Mouse (Mus musculus) frontal cortex, postnatal 25 days (tissue): ENCODE results near the gene Eif1.
A peak's percentile ranks its signal among the peaks of the same experiment; 100 is the strongest.
"Not testable (repeated sequence)": the region's sequence is repeated elsewhere in the genome, so short reads cannot be mapped to it uniquely, and the experiment has no call there.

Experiments used
- DNase-seq, 2 experiments: peaks; one replicate each; pipeline ENCODE4 v3.0.0; 2022; ENCODE audit warnings: low spot score in 2 of 2

Eif1 gene

DNA sequence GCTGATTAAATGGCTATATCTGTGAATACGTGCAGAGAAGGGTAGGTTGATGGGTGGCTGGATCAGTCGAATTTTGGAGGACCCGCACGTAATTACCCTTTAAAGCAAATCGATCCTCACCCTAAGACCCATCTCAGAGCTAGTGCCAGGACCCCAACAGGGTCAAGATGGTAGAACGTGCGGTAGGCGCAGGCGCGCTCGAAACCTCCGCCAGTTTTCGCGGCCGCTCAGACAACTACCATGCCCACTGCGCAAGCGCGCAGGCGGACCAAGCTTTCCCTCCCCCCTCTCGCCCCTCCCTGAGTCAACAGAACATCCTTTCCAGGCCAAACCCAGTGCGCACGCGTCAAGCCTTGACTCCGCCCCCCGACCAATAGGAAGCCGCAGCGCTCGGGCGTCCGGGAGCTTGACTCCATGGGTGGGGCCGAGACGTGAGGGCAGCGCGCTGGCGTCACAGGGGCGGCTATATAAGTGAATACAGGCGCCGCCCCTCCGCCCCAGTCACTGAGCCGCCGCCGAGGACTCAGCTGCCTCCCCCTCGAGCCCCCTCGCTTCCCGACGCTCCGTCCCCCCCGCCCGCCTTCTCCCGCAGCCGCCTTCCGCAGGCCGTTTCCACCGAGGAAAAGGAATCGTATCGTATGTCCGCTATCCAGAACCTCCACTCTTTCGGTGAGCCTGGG is at the start of gene Eif1:
Eif1 (plus strand) TSS at position 394 of the 680 bp plus-strand sequence.
- peak; percentile 98 to 99 for DNase-seq

GRCm38 (mm10) chr11:100271878-100272277 is 47.8 kb upstream of the Eif1 start:
- DNase-seq: no peak

DNA sequence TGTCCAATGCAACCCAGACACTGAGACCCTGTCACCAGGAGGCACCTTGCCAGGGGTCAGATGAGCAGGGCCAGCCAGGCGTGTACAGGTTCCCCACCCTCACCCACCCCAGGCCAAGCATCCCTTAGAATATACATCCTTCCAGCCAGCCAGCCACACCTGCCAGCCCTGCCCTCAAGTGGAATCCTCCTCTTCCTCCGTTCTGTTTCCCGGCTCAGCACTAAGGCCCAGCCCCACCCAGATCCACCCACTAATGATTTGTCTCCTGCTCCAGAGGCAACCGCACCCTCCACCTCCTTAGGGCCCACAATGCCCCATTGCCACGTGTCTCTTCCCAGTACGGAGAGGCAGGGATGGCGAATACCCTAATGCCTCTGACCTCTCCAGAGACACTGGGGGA is 45.0 kb upstream of the Eif1 start:
- DNase-seq: no peak

DNA sequence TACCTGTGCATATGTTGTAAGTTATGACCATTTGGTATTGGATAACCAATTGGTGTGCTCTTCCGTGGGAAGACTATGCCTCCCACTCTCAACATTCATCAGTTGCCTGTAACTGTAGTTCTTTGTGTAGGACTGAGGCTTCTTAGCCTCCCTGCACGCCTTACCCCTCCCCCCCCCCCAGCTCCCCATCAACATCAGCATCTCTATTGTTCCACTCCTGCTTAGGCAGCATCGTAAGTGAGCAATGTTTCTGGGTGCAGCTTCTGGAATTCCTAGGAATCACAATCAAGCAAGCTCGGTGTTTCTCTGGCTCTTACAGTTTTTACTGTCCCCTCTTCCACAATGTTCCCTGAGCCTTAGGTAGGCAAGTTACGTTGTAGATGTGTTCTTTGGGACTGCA is 44.2 kb upstream of the Eif1 start:
- DNase-seq: no peak

DNA sequence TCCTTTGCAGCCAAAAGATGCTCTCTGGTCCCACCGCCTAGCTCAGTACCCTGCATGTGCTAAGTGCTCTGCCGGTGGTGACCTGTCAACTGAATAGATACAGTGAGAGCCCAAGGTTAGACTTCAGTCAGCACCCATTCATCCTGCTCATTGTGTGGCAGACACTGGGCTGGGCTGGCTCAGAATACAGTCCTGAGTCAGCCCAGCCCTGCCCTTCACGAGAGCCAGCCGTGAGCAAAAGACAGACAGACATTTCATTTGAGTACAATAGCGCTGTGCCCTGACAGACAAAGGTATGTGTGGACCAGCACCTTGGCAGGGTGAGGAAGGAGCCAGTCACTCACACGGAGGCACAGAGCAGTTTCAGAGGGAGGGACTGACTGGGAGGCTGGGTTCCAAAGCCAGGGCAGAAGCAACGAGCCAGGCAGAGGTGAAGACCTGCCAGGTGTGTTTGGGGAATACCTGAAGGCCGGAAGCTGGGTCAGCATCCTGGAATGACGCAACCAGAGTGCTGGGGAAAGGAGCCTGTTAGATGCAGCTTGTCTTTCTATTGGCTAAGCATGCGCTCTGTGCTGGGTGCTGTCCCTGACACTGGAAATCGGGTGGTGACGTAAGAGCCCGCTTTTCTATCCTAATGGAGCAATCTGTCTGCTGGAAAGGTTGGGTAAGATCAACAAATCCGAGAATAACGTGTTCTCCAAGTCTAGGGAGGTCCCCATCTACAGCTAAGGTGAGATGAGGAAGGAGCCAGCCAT is 41.8 kb upstream of the Eif1 start:
- DNase-seq: no peak

- DNase-seq: no peak
Observed at GRCm38 (mm10) chr11:100278759-100279158, 40.9 kb upstream of the Eif1 start.

DNA sequence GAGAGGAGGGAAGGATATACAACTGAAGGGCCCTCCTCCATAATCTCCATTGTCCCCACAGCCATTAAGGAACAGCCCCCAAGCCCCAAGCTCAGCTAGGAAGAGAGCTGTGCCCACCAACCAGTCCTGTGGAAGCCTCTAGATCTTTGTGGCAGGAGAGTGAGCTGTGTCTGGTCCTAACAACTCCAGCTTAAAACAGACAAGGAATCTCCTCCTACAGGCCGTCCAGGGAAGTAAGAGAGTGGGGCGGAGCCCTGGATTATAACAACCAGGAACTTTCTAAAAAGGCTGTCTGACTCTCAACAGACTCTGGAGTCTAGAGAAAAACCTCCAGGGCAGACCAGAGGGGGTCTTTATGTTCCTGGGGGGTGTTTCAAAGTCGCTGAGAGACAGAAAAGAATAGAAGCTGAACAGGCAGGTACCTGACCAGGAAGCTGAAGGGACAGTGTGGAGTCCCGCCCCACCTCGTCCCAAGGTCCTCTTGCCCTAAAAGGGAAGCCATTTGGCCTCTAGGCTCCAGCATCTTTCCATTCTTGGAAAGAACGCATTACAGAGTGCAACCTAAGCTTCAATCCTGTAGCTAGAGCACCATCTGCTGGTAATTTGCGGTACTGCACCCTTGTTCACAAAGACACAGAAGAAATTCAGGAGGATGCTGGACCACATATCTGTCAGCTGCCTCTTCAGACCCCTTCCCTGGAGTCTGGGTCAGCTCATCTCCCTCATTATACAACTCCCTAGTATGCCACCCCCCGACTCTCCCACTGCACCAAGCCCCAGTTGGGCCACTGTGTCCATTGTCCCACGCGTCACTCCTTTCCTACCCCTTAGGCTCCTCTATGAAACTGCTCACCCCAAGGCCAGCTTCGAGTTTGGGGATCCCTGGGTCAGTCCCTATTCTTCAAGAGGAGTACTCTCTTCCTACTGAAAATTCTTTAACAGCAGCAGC is 37.8 kb upstream of the Eif1 start:
- DNase-seq: peak; percentile 92 to 93

- peak; percentile 63 to 65 for DNase-seq
Observed at GRCm38 (mm10) chr11:100282549-100282948, 37.1 kb upstream of the Eif1 start.

DNA sequence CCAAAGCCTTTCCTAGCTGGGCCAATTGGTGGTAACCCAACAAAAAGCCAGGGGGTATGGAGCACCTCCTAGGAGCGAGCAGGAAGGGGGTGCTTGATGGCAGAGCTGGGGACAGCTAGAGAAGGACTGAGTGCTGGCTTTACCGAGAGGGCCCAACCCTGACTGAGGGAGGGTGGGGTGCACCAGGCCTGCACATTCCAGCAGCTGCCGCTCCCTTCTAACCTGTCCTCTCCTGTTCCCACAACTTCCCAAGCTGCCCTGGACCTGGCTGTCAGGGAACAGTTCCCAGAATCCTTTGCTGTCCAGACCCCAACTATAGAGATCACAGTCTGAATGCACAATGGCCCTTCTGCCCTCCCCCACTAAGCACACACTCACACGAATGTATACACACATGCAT is 34.7 kb upstream of the Eif1 start:
- no peak for DNase-seq

DNA sequence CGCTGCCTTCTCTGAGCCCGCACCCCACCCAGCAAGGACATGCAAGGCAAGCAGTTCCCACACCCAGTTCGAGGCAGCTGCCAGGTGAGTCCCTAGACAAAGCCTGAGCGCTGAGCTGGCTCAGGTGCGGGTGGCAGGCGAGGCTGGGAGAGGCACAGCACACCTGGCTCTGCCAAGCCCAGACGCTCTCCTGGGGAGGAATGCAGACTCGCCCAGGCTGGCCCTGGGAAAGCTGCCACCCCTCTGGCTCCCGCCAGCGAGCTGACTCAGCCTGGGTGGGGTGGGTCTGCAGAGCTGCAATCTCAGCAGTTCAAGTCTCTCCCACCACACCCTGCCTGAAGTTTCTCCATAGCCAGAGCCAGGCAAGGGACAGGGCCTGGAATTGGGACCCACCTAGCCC is 32.7 kb upstream of the Eif1 start:
- no peak for DNase-seq

DNA sequence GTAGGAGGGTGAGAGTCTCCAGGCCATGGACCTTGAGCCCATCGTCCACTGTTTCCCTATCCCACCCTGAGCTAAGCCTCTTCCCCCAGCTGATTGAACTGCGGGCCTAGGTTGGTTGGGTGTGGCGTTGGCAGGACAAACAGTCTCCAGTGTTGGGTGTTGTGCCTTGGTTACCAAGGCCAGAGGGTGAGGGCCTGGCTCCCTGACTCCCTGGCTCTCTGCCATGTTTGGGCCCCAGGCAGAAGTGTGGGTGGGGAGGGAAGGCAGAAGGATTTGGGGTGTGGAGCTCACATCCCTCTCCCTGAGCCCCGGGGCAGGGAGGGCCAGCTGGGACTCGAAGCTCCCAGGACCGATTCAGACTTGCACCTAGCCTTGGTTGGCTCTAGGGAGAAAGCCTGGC is 30.7 kb upstream of the Eif1 start:
- DNase-seq: no peak

DNA sequence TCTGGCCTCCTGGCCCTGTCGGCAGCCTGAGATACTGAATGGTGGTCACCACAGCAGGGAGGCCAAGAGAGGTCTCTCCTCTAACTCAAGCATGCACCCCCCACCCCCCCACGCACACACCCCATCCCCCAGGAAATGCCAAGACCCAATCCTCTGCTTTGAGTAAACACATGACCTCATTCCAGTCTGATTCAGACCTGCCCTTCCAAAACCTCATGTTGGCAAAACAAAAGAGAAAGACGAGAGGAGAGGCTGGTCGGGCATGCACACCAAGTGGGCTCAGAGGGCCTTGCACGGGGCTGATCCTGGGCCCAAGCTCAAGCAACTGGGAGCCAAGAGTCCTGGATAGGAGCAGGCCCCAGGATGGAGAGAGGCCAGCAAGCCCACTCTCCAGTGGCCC is 29.4 kb upstream of the Eif1 start:
- DNase-seq: no peak

- DNase-seq: no peak
Observed at GRCm38 (mm10) chr11:100292884-100293283, 26.8 kb upstream of the Eif1 start.

DNA sequence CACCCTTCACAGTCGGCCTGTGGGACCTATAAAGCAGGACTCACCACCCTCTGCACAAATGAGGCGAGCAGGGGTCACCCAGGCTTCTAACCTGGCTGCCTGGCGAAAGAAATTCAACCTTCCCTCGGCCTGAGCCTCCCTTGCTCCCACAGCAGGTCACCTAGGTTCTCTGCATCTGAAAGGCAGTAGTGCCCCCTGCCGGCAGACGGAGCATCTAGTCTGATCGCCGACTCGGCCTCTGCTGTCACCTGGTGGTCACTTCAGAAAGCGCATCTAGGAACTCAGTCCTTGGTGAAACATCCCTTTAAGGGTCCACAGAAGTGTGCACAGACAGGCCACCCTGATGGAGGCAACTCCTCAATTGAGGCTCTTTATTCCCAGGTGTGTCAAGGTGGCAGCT is 24.4 kb upstream of the Eif1 start:
- peak; percentile 77 to 83 for DNase-seq

DNA sequence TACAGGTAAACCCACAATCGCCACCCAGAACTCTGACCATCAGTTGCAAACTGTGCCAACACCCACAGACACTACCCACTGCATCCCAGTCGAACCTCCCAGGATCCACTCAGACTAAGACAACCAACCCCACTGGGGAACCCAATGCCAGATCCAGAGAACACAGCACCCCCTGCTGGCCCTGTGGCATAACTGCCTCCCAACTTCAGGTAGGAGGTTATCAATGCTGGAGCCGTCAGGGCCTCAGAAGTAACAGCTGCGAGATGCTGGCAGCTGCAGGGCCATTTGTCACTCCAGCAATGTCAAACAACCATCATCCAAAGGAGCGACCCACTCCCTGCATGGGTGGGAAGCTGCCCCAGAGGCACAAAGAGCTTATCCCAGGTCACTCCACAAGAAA is 21.9 kb upstream of the Eif1 start:
- DNase-seq: no peak

DNA sequence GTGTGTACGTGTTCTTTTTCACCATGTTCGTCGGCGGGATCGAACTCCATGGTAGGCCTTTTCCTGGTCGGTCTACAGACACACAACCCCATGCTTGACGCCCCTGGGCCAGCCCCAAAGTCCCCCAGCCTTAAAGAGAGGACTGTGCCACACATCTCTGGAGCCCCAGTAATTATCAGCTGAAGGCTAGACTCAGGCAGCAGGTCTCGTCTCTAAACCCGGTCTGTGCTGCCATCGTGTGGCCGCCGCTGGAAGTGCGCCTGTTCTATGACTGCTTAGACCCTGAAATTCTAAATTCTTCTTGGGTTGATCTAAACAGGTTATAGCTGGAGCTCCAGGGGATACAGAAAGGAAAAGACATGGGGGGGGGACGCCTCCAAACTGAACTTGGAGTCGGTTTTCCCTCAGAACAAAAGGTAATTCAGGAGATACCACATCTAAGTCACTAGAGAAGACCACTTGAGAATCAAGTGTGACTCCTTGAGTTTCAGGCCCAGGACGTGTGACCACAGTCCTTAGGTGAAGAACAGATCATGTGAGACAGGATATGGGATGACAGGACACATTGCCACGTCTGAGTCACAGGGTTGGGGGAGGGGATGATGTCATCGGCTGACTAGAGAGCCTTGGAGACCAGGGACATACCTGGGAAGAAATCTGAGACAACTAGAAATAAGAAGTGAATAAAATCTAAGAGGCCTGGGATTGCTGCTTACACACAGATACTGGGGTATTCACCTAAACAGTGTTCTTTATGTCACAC is 21.2 kb upstream of the Eif1 start:
- DNase-seq: peak; percentile 79 to 84

GRCm38 (mm10) chr11:100300293-100300692 is 19.4 kb upstream of the Eif1 start:
- DNase-seq: peak in 1 of 2 experiments; percentile 49

DNA sequence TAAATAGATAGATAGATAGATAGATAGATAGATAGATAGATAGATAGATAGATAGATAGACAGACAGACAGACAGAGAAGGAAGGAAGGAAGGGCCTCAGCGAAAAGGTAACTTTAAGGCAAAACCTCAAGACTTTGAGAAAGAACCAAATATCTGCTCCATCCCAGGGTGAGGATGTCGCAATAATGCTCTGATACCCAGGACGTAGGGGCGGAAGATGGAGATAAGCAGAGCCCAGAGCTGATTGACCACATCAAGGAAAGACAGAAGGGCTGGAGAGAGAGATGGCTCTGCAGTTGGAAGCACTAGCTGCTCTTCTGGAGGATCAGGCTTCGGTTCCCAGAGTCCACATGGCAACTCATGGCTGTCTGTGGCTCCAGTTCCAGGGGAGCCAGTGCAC is 18.4 kb upstream of the Eif1 start:
- no peak for DNase-seq

DNA sequence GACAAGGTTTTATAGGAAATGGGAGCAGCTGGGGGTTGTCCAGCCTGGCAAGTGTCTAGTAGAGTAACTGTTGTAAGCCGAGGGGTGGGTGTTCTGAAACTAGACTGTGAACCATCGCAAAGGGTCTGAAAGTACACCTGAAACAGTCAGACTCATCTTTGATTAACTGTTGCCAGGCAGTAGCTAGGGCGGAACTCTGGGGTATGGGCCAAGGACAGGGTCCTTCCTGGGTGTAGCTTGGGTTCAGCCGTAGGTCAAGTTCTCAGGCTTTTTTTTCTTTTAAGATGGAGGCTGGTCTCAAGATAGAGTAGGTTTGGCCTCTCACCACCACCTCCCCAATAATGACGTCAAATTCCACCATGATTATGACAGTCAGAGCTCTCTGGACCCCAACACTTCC is 11.8 kb upstream of the Eif1 start:
- no peak for DNase-seq

GRCm38 (mm10) chr11:100308672-100309071 is 11.0 kb upstream of the Eif1 start:
- not testable (repeated sequence) for DNase-seq

DNA sequence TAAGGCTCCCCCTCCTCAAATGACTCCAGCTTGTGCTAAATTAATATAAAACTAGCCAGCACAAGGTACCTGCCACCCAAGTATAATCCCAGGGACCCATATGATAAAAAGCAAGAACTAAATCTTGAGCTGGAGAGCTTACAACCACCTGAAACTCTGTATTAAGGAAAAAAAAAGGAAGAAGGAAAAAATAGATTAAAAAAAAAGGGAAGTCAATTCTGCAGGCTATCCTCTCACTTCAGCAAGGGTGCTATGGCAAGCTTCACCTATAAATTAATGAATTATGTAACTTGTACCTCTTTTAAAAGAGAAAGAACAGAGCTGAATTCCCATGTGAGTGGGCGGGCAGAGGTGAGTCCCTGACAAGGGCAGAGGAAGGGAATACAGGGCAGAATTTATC is 8.0 kb upstream of the Eif1 start:
- DNase-seq: no peak
